Mouse (Mus musculus): ENCODE results near the gene Srcin1.

- TF ChIP-seq TCF3 (IDR thresholded peaks at IDR 0.05; ENCODE audit: insufficient read length, low read depth) (no peak), POLR2A (IDR thresholded peaks at IDR 0.05; ENCODE audit: insufficient read length, low read depth) (no peak), MAX (IDR thresholded peaks at IDR 0.05; ENCODE audit: low read depth) (no peak), USF1 (IDR thresholded peaks at IDR 0.05; ENCODE audit: low read depth) (no peak), REST (IDR thresholded peaks at IDR 0.05; ENCODE audit: insufficient read depth, insufficient read length) (no peak), MYOG (IDR thresholded peaks at IDR 0.05; ENCODE audit: control insufficient read depth in 1 of 3, insufficient read depth in 1 of 3, insufficient read length in 2 of 3, low read depth in 2 of 3) (no peak), CEBPB (IDR thresholded peaks at IDR 0.05; ENCODE audit: insufficient read depth, poor library complexity, severe bottlenecking) (no peak), TCF12 (IDR thresholded peaks at IDR 0.05; ENCODE audit: insufficient read depth, poor library complexity, severe bottlenecking) (no peak), POLR2AphosphoS2 (IDR thresholded peaks at IDR 0.05; ENCODE audit: insufficient read length, low read depth) (no peak), SRF (IDR thresholded peaks at IDR 0.05; ENCODE audit: control insufficient read depth, insufficient read length, low read depth) (no peak), MYOD1 (IDR thresholded peaks at IDR 0.05; ENCODE audit: control insufficient read depth in 1 of 3, insufficient read length in 2 of 3, low read depth in 2 of 3) (no peak), E2F4 (IDR thresholded peaks at IDR 0.05; ENCODE audit: insufficient read depth) (no peak)
These were observed 18.1 kb upstream of the Srcin1 start for GRCm38 (mm10) chr11:97594136-97594535.

Data from myocyte (in vitro differentiated cells).